Mouse (Mus musculus) cerebral cortex, adult 2 months (tissue): Measurements from ENCODE around the gene G6pc2.

ENCODE experiments used
- WGBS: fragments of 180-500 bp; shearing (Covaris S2); methylation state at CpG from one replicate; pipeline ENCODE4 v1.1.7; 2018; 5-methylcytosine and 5-hydroxymethylcytosine counted together

Gene G6pc2

GRCm38 (mm10) chr2:69244924-69245323 lies 34.1 kb downstream of the G6pc2 start:
- 43% methylated on average over 2 of the region's 2 CpGs for WGBS

- WGBS: 98% methylated on average over 1 of the region's 1 CpGs
Observed at GRCm38 (mm10) chr2:69247081-69247480, 36.2 kb downstream of the G6pc2 start.

- 57% methylated on average over 16 of the region's 16 CpGs for WGBS
Observed at GRCm38 (mm10) chr2:69248221-69248755, 37.4 kb downstream of the G6pc2 start.

- 17% methylated on average over 1 of the region's 1 CpGs for WGBS
Observed at GRCm38 (mm10) chr2:69275875-69276274, 65.0 kb downstream of the G6pc2 start.
